Mouse (Mus musculus): ENCODE results near the gene Repin1. TPM values are rescaled to one million over a fixed set of nuclear protein-coding genes. Genes with fewer than 3 reads are reported as not detected.

Gene Repin1
- polyA plus RNA-seq, 1 experiment from 2014 or later = 38.0 TPM

DNA sequence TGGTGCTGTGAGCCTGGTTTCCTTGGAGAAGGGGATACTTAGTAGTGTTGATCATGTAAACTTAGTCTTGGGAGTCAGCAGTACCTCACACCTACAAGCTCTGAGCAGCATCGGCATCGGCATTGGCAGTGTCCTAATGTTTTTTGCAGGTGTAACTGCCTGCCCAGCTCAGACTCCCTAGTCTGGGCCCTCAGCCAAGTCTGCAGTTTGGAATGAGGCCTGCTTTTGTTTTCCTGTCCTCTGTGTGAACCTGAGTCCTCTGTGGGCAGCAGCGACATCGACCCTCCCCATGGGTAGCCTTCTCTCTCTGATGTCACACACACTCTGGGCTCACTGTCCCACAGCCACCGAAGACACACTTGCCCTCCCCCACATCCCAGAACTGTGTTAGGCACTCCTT is 27.4 kb upstream of the Repin1 start:
- Histone ChIP-seq H3K4me2 (no peak overlapping the region), H3K9me3 (peaks cover 3% of the 10 kb centered on the region; the same call in 1 of the 2 replicates), H3K4me3 (no peak overlapping the region), H3K9ac (no peak overlapping the region), H3K27ac (replicated peaks) (peak overlapping the region; percentile 23; the same call in 1 of the 2 replicates), H3K4me1 (replicated peaks) (peaks cover 21% of the 10 kb centered on the region), H3K36me3 (peaks cover 57% of the 10 kb centered on the region), H3K27me3 (no peaks in the 10 kb centered on the region)
- ATAC-seq (ENCODE audit: low read depth) = no peak
- 50% methylated on average over 5 of the region's 5 CpGs for WGBS

DNA sequence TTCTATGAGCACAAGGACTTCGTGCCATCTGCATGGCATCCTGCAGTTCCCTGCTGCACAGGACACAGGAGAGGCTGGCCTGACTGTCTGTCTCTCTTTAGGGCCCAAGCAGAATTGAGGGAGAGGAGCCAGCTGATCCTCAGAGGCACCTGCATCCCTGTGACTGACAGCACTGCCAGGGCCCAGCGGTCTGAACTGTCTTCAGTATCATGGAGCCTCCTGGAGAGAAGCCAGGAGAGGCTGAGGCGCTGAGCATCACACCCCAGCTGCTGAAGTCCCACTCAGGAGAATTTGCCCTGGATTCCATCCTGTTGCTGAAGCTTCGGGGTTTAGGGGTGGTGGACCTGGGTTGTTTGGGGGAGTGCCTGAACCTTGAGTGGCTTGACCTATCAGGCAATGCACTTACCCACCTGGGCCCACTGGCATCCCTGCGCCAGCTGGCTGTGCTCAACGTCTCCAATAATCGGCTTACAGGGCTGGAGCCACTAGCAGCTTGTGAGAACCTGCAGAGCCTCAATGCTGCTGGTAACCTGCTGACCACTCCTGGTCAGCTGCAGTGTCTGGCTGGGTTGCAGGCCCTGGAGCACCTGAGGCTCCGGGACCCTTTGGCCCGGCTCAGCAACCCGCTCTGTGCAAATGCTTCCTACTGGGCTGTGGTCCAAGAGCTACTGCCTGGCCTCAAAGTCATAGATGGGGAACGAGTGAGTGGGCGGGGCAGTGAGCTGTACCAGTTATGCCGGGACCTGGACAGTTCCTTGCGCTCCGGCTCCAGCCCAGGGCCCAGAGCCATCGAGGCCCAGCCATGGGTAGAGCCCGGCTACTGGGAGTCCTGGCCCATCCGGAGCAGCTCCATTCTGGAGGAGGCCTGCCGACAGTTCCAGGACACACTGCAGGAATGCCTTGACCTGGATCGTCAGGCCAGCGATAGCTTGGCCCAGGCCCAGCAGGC is 25.4 kb upstream of the Repin1 start:
- peaks cover 21% of the 10 kb centered on the region for H3K4me1 ChIP-seq (replicated peaks)
- peaks cover 3% of the 10 kb centered on the region; the same call in 1 of the 2 replicates for H3K9me3 ChIP-seq
- WGBS = 88% methylated on average over 21 of the region's 21 CpGs
- H3K27ac ChIP-seq (replicated peaks) = 0 out of 2 replicates have a peak overlapping the region, but pooled peaks have one; percentile 2
- ATAC-seq (ENCODE audit: low read depth) = peak; percentile 36; the same call in 1 of the 2 replicates
- H3K4me3 ChIP-seq = no peak overlapping the region
- H3K27me3 ChIP-seq = no peaks in the 10 kb centered on the region
- H3K9ac ChIP-seq = no peak overlapping the region; the same call in 1 of the 2 replicates
- H3K4me2 ChIP-seq = no peak overlapping the region
- peaks cover 50% of the 10 kb centered on the region for H3K36me3 ChIP-seq

DNA sequence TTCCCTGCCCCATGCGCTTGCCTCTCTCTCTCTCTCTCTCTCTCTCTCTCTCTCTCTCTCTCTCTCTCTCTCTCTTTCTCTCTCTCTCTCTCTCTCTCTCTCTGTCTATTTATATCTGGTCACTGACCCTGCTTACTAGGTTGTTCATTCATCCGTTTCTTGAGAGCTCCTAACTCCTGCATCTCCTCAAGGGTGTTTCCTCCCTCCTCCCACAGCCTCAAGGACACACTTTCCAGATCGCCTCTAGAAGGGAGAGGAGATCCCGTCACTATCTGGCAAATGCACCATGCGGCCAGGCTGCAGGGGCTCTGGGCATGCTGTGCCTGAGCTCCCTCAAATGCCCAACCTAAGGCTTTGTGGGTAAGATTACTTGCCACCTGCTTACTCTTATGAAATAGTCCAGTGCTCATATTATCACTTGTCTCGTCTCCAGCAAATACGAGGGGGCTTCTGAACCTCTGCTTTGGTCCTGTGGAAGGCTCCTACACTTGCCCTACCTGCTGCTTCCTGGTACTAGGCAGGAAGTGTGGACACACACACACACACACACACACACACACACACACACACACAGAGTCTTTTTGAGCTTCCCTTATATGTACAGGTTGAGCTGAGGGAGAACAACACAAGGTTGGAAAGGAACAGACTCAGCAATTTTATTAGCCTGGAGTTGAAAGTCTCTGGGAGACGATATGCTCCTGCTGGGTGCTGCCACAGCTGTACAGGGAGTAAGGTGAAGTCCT is 24.4 kb upstream of the Repin1 start:
- no peak overlapping the region for H3K9ac ChIP-seq
- ATAC-seq (ENCODE audit: low read depth) = no peak
- peaks cover 42% of the 10 kb centered on the region for H3K36me3 ChIP-seq
- no peaks in the 10 kb centered on the region for H3K27me3 ChIP-seq
- no peak overlapping the region for H3K4me3 ChIP-seq
- 87% methylated on average over 8 of the region's 8 CpGs for WGBS
- H3K9me3 ChIP-seq = peaks cover 3% of the 10 kb centered on the region; the same call in 1 of the 2 replicates
- H3K27ac ChIP-seq (replicated peaks) = no peak overlapping the region
- no peak overlapping the region for H3K4me2 ChIP-seq
- H3K4me1 ChIP-seq (replicated peaks) = peaks cover 21% of the 10 kb centered on the region

DNA sequence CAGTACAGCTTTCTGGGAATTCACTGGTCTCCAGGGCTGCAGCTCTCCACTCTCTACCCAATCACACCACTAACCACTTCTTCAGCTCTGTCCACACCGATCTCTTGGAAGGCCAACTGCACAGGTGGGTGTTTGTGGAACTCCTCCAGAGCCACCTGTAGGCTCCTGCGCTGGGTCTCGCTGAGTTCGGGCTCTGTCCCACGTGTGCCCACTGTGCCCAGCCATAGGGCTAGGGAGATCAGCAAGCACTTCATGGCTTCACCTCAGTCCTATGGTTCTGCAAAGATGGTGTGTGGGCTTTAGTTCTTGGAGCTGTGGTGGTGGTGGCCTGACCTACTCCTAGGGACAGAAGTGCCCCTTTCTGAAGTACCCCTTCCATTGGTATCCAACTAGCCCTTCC is 21.7 kb upstream of the Repin1 start:
- Histone ChIP-seq H3K4me3 (no peak overlapping the region), H3K9ac (no peak overlapping the region), H3K36me3 (peaks cover 24% of the 10 kb centered on the region), H3K9me3 (peaks cover 3% of the 10 kb centered on the region; the same call in 1 of the 2 replicates), H3K27me3 (no peaks in the 10 kb centered on the region), H3K27ac (replicated peaks) (no peak overlapping the region), H3K4me1 (replicated peaks) (0 out of 2 replicates have a peak, but pooled peaks cover 8% of the 10 kb centered on the region), H3K4me2 (no peak overlapping the region)
- WGBS = 91% methylated on average over 5 of the region's 5 CpGs
- ATAC-seq (ENCODE audit: low read depth) = no peak

DNA sequence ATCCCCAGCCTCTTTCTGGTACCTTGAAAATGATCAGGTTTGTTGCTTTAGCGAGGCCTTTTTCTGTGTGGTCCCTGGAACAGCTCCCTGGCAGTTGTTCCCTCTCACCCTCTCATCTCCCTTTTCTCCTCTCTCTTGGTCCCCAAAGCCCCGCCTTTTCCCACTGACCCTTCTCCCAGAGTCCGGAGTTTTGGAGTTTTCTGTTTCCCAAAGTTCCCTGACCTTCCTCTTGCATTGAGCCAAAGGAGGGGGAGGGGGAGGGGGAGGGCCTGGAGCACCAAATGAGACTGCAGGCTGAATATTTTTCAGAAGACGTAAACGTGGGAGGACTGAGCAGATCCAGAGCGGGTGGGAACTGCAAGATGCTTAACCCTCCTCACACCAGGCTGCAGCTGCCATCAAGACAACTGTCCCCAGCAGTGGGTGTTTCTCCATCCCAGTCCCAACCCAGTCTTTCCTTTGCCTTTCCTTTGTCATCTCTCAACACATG is 21.1 kb upstream of the Repin1 start, which contains the start of gene Rarres2:
TSS of gene Rarres2 (minus strand) at position 218 of the 490 bp plus-strand sequence.
- peaks cover 24% of the 10 kb centered on the region for H3K36me3 ChIP-seq
- peaks cover 3% of the 10 kb centered on the region; the same call in 1 of the 2 replicates for H3K9me3 ChIP-seq
- no peak within 1 kb of the TSS for H3K9ac ChIP-seq
- ATAC-seq (ENCODE audit: low read depth) = no peak
- no peak within 1 kb of the TSS for H3K4me3 ChIP-seq
- WGBS = 29% methylated on average over 6 of the region's 6 CpGs
- H3K4me1 ChIP-seq (replicated peaks) = 0 out of 2 replicates have a peak, but pooled peaks cover 8% of the 10 kb centered on the region
- no peak within 1 kb of the TSS for H3K27ac ChIP-seq (replicated peaks)
- no peaks in the 10 kb centered on the region for H3K27me3 ChIP-seq
- H3K4me2 ChIP-seq = no peak within 1 kb of the TSS

DNA sequence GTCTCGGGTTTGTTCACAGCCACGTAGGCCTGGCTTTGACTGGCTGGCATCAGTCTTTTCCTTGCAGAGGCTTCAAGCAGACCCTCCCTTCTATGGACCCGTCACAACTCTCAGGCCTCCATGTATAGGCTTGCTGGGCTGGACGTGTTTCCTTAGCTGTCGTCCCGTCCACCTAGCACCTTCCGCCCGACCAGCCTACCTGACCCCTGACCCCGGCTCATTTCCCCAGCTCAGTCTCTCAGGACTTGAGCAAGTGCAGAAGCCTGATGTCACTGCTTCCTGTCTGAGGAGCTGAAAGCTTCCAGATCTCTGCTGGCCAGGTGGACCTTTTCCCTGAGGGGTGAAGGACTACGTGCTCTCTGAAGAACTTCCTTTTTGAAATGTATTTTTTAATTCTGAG is 20.4 kb upstream of the Repin1 start:
- Histone ChIP-seq H3K27me3 (no peaks in the 10 kb centered on the region), H3K4me2 (no peak overlapping the region), H3K27ac (replicated peaks) (no peak overlapping the region), H3K36me3 (peaks cover 20% of the 10 kb centered on the region), H3K4me3 (no peak overlapping the region), H3K4me1 (replicated peaks) (0 out of 2 replicates have a peak, but pooled peaks cover 4% of the 10 kb centered on the region), H3K9ac (no peak overlapping the region), H3K9me3 (peaks cover 3% of the 10 kb centered on the region; the same call in 1 of the 2 replicates)
- 72% methylated on average over 10 of the region's 10 CpGs for WGBS
- ATAC-seq (ENCODE audit: low read depth) = no peak

DNA sequence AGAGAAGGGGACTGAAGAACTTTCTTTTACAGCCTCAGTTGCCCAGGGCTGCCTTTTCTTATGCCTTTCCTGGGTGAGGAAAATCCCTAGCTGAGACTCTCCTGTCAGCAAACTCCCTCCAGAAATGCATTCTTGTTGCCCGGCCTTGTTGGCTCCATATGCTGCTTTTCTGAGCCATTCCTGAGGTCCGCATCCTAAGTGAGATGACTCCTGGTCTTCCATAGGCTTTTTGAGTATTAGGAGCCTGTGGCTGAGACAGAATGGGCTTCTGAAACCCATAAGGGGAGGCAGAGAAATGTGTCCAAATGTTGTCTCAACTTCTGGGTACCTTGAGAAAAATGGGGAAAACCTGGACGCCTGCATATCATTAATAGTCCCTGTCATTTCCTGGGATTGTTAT is 19.7 kb upstream of the Repin1 start:
- ATAC-seq (ENCODE audit: low read depth) = no peak
- H3K27ac ChIP-seq (replicated peaks) = no peak overlapping the region
- no peak overlapping the region for H3K4me2 ChIP-seq
- no peaks in the 10 kb centered on the region for H3K27me3 ChIP-seq
- no peak overlapping the region for H3K4me3 ChIP-seq
- H3K9me3 ChIP-seq = peaks cover 3% of the 10 kb centered on the region; the same call in 1 of the 2 replicates
- no peak overlapping the region for H3K9ac ChIP-seq
- H3K36me3 ChIP-seq = peaks cover 14% of the 10 kb centered on the region
- H3K4me1 ChIP-seq (replicated peaks) = no peaks in the 10 kb centered on the region
- whole genome bisulfite sequencing = 84% methylated on average over 3 of the region's 3 CpGs

DNA sequence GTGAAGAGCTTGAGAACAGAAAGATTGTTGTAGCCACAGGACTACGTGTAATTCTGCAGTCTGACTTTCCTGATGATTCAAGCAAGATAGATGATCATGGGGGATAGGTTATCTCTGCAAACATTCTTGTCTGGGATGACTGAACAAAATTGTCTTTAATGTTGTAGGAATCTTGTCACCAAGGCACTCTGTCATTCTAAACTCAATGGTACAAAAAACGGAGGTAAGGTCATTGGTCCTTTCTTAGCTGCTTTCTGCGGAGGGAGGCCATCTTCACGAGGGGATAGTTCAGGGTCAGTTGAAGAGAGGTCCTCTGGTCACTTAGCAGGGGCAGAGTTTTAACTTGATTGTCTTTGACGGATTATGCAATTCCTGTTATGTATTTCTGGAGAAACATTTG is 14.9 kb upstream of the Repin1 start:
- H3K4me2 ChIP-seq = no peak overlapping the region
- H3K36me3 ChIP-seq = no peaks in the 10 kb centered on the region
- H3K27me3 ChIP-seq = no peaks in the 10 kb centered on the region
- no peak for ATAC-seq (ENCODE audit: low read depth)
- no peaks in the 10 kb centered on the region; the same call in 1 of the 2 replicates for H3K4me1 ChIP-seq (replicated peaks)
- WGBS = 66% methylated on average over 5 of the region's 5 CpGs
- no peaks in the 10 kb centered on the region for H3K9me3 ChIP-seq
- H3K4me3 ChIP-seq = no peak overlapping the region
- no peak overlapping the region for H3K27ac ChIP-seq (replicated peaks)
- no peak overlapping the region for H3K9ac ChIP-seq

DNA sequence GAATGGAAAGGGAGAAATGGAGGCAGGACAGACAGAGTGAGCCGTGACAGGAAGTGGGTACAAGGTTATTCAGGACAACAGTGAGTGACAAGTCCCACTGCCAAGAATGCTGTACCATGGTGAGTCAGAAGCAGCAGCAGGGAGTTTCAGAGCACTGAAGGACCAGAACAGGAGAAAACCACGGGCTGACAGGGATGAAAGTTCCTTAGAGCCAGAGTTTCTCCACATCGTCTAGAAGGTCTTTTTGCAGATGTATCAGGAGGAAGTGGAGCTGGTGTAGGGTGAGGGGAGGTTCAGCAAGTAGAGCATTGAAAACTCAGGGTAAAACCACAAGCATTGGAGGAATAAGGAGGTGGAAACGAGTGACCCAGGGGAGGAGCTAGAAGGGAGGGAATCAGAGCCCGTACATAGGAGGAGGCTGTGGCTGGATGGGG is 14.5 kb upstream of the Repin1 start:
- no peaks in the 10 kb centered on the region for H3K27me3 ChIP-seq
- 55% methylated on average over 5 of the region's 5 CpGs for WGBS
- H3K27ac ChIP-seq (replicated peaks) = no peak overlapping the region
- no peak for ATAC-seq (ENCODE audit: low read depth)
- H3K4me1 ChIP-seq (replicated peaks) = no peaks in the 10 kb centered on the region; the same call in 1 of the 2 replicates
- H3K9ac ChIP-seq = no peak overlapping the region
- no peak overlapping the region for H3K4me3 ChIP-seq
- H3K36me3 ChIP-seq = no peaks in the 10 kb centered on the region
- no peaks in the 10 kb centered on the region for H3K9me3 ChIP-seq
- no peak overlapping the region for H3K4me2 ChIP-seq

DNA sequence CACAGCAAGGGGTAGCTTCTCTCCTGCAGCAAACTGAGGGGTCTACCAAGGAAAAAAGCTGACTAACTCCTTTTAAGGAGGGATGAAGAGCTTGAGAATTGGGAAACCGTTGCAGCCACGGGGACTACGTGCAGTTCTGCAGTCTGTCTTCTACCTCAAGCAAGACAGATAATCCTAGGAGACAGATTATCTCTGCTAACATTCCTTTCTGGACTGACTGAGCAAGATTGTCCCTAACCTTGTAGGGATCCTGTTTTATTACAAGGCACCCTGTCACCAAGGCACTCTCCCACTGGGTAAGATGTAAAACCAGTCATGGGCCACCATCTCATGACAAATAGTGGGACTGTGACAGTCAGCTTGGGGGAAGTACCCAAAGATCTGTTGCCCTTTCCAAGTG is 12.4 kb upstream of the Repin1 start:
- Histone ChIP-seq H3K4me3 (no peak overlapping the region), H3K9ac (0 out of 2 replicates have a peak overlapping the region, but pooled peaks have one; percentile 8), H3K4me2 (no peak overlapping the region), H3K27me3 (no peaks in the 10 kb centered on the region), H3K9me3 (no peaks in the 10 kb centered on the region), H3K36me3 (no peaks in the 10 kb centered on the region), H3K4me1 (replicated peaks) (no peaks in the 10 kb centered on the region; the same call in 1 of the 2 replicates), H3K27ac (replicated peaks) (no peak overlapping the region)
- no peak for ATAC-seq (ENCODE audit: low read depth)
- 45% methylated on average over 3 of the region's 3 CpGs for WGBS

DNA sequence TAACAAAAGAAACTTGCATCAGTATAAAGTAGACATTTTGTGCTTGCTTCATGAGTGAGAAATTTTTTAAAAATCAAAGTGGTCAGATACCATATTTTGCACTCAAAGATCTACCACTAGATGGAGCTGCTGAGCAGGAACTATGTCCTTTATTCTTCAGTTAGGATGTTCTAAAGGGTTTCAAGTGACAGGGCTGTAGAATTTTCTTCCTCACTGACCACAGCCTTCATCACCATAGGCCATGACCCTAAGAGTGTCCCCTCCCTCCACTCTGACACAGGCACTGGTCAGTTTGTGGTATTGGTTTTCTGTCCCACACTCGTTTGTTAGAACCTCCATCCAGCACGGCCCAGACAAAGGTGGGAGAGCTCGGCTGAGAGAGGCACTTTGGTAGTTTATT is 11.6 kb upstream of the Repin1 start:
- 71% methylated on average over 3 of the region's 3 CpGs for WGBS
- no peak for ATAC-seq (ENCODE audit: low read depth)
- no peak overlapping the region for H3K4me2 ChIP-seq

More for the DNA sequence above, 11.6 kb upstream of the Repin1 start:
- no peaks in the 10 kb centered on the region for H3K9me3 ChIP-seq
- no peaks in the 10 kb centered on the region for H3K27me3 ChIP-seq
- no peaks in the 10 kb centered on the region for H3K36me3 ChIP-seq
- no peak overlapping the region for H3K27ac ChIP-seq (replicated peaks)
- H3K4me3 ChIP-seq = no peak overlapping the region
- no peak overlapping the region for H3K9ac ChIP-seq
- no peaks in the 10 kb centered on the region; the same call in 1 of the 2 replicates for H3K4me1 ChIP-seq (replicated peaks)
